Mouse (Mus musculus): ENCODE measurements around the gene Tuba3b. TPM values are rescaled to one million over a fixed set of nuclear protein-coding genes. Genes with fewer than 3 reads are reported as not detected.

Tuba3b gene
- polyA plus RNA-seq, 1 experiment, result not detected

DNA sequence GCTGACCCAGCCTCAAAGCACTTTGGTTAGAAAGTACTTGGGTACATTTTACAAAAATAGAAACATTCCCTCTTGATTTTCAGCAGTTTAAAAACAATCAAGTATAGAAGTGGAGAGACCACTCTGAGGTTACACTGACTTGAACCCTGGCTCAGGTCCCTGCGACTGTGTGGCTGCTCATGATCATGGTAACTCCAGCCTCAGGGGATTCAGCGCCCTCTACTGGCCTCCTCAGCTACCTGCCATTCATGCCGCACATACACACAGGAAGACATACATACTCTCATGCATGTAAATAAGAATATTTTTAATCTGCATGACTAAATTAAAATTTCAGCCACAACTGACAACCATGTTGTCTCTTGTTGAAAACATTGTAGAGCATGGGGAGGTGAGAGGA is 50.2 kb downstream of the Tuba3b start:
- WGBS, result 88% methylated on average over 3 of the region's 3 CpGs
- H3K36me3 ChIP-seq (ENCODE audit: control insufficient read depth, insufficient read depth, low read length), result no peaks in the 10 kb centered on the region

DNA sequence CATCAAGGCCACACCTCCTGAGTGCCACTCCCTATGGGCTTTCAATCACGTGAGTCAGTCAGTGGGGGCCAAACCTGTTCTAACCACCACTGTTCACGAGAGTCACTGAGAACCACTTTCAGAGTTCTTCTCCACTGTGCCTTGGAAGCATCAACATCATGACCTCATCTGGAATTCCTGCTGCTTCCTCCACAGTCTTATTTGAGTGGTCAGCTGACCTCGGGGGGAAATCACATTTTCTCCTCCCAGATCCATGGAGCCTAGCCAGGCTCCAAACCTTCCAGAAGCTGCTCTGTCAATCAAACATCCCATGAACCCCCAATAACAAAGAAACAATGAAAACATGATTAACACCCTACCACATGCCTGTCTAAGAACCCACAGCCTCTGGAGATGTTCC is 52.1 kb downstream of the Tuba3b start:
- WGBS, result 37% methylated on average over 3 of the region's 3 CpGs
- no peak overlapping the region for H3K27ac ChIP-seq (ENCODE audit: insufficient read depth, low read depth, low read length)
- H3K4me1 ChIP-seq (ENCODE audit: control insufficient read depth, insufficient read depth, insufficient read length, low read length), result no peaks in the 10 kb centered on the region
- H3K27me3 ChIP-seq (ENCODE audit: control insufficient read depth, insufficient read depth, low read length), result no peaks in the 10 kb centered on the region
- no peaks in the 10 kb centered on the region for H3K36me3 ChIP-seq (ENCODE audit: control insufficient read depth, insufficient read depth, low read length)
- H3K4me3 ChIP-seq (ENCODE audit: low read depth, low read length), result no peak overlapping the region
- TF ChIP-seq POLR2A (IDR thresholded peaks at IDR 0.05; ENCODE audit: low read depth, low read length), result no peak
- no peak for TF ChIP-seq CTCF (IDR thresholded peaks at IDR 0.05; ENCODE audit: extremely low read depth, insufficient read length, insufficient replicate concordance, low read depth, low read length)

More for the DNA sequence above, 50.2 kb downstream of the Tuba3b start:
- no peak for TF ChIP-seq POLR2A (IDR thresholded peaks at IDR 0.05; ENCODE audit: low read depth, low read length)
- TF ChIP-seq CTCF (IDR thresholded peaks at IDR 0.05; ENCODE audit: extremely low read depth, insufficient read length, insufficient replicate concordance, low read depth, low read length), result no peak
- H3K27me3 ChIP-seq (ENCODE audit: control insufficient read depth, insufficient read depth, low read length), result no peaks in the 10 kb centered on the region
- H3K4me3 ChIP-seq (ENCODE audit: low read depth, low read length), result no peak overlapping the region
- no peak overlapping the region for H3K27ac ChIP-seq (ENCODE audit: insufficient read depth, low read depth, low read length)
- no peaks in the 10 kb centered on the region for H3K4me1 ChIP-seq (ENCODE audit: control insufficient read depth, insufficient read depth, insufficient read length, low read length)

DNA sequence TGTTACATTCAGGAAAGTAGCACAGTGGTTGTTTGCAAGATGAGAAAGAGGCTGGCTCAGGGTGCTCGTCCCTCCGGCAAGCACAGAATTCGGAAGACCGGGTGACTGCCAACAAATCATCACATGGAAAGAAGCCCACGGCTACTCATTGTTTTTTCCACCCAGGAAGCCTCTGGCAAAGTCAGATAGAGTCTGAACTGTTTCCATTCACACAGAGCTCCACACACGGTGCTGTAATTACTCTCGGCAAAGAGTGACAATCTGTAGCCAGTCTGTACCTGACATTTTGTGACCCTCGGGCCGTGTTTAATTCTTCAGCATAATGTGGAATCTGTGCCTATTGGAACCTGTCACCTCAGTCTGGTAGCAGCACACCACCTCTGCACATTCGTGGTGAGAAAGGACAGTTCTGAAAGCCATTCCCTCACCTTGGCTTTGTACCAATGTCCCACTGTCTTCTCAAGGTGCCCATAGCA is 54.1 kb downstream of the Tuba3b start:
- no peak for TF ChIP-seq CTCF (IDR thresholded peaks at IDR 0.05; ENCODE audit: extremely low read depth, insufficient read length, insufficient replicate concordance, low read depth, low read length)
- no peak for TF ChIP-seq POLR2A (IDR thresholded peaks at IDR 0.05; ENCODE audit: low read depth, low read length)
- H3K4me3 ChIP-seq (ENCODE audit: low read depth, low read length), result no peak overlapping the region
- no peaks in the 10 kb centered on the region for H3K36me3 ChIP-seq (ENCODE audit: control insufficient read depth, insufficient read depth, low read length)
- H3K4me1 ChIP-seq (ENCODE audit: control insufficient read depth, insufficient read depth, insufficient read length, low read length), result no peaks in the 10 kb centered on the region
- no peak overlapping the region for H3K27ac ChIP-seq (ENCODE audit: insufficient read depth, low read depth, low read length)
- H3K27me3 ChIP-seq (ENCODE audit: control insufficient read depth, insufficient read depth, low read length), result no peaks in the 10 kb centered on the region
- 70% methylated on average over 10 of the region's 10 CpGs for WGBS

Other genes with a start within 250 kb of the Tuba3b start
- gene Lmntd1, start 1.4 kb upstream of the Tuba3b start, polyA plus RNA-seq (2012; rRNA removed), result not detected in 2 replicates
- 1.1 and 1.3 TPM in 2 replicates for gene Rassf8, start 131.0 kb downstream of the Tuba3b start, polyA plus RNA-seq (2012; rRNA removed)
- 1.9 and 2.7 TPM in 2 replicates for gene Bhlhe41, start 249.8 kb downstream of the Tuba3b start, polyA plus RNA-seq (2012; rRNA removed)

Data from small intestine, adult 2 months (tissue).